Mouse (Mus musculus) lung, adult 10 weeks (tissue): Measurements from ENCODE around the gene Stat2. TPM values are rescaled to one million over a fixed set of nuclear protein-coding genes. Genes with fewer than 3 reads are reported as not detected.

Source experiments
- polyA plus RNA-seq: library from polyadenylated mRNA; stranded (reverse); fragments of 350-450 nt; fragmentation: Illumina TruSeq; extraction: RNeasy Lipid Tissue Mini Kit (QIAGEN cat#74804); gene quantifications from one replicate; pipeline ENCODE4 v1.2.3, GENCODE M21; 2014; ENCODE audit warnings: low read depth, low replicate concordance; ENCODE audit not compliant: insufficient read depth

Gene Stat2
- 11.8 TPM for polyA plus RNA-seq

DNA sequence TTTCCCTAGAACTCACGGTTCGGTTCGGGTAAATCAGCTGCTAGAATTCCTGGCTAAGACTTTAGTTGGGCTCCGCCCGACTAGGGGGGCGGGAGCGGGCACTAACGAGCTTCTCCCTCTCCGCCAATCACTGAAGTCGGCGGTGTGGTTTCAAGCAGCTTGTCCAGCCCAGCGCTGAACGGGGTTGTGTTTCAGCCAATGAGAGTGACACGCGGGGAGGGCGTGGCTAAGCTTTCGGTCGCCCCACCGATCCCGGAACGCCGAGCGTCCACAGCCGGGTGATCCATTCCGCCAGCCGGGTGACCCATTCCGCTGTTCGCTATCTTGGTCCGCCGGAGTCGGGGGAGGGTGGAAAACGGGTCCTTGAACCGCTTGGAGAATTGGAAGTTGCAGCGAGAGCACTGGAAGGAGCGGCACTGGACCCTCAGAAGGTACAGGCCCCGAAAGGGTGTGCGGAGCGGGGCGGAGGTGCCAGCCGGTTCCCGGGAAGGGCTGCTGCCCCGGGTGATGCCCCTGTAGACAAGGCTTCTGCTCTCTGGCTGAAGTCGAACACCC lies at the start of gene Stat2:
Gene Stat2, plus strand, starts transcription at position 273 of the 555 bp plus-strand sequence.

GRCm38 (mm10) chr10:128225538-128225937 lies 44.8 kb upstream of the Stat2 start, which contains the start of gene Mip:
Gene Mip (plus strand): TSS chr10:128225838.

DNA sequence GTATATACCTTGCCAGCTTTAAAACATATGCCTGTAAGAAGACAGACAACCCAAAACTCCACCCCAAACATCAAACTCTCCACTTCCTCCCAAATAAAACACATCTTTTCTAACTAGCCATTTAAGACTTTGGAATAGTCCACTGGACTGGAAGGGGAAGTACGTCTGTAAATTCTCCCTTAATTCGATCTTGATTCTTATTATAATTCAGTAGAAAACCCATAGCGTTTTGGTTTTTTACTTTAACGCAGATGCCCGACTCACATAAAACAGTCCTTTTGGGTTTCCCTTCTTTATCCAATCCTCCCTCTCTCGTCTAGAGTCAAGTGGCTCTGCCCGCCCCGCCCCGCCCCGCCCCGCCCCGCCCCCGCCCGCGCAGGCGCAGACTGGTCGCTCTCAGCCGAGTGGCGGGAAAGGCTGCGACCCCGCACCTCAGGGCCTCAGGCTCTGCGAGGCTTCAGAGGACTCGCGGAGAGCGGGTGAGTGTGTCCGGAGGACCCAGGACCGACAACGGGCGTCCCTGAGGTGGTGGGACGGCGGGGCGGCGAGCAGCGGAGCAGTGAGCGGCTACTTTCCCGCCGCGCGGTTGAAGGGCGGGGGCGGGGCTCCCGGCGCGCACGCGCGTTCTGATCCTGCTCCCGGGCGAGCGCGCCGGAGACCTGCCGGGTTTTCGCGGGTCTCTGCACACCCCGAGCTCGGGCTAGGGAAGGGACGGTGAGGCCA lies 38.5 kb upstream of the Stat2 start, which contains the start of gene Timeless:
Gene Timeless, plus strand, starts transcription at position 369 of the 723 bp plus-strand sequence.

GRCm38 (mm10) chr10:128253677-128254255 lies 16.6 kb upstream of the Stat2 start, which contains the start of gene Apon:
Gene Apon (plus strand): TSS chr10:128254096.

GRCm38 (mm10) chr10:128268371-128268770 lies 2.0 kb upstream of the Stat2 start, which contains the start of gene Apof:
Gene Apof (plus strand): TSS chr10:128268671.

GRCm38 (mm10) chr10:128298702-128299171 lies 28.4 kb downstream of the Stat2 start, which contains the start of gene Il23a:
Gene Il23a (minus strand): TSS chr10:128298752.

DNA sequence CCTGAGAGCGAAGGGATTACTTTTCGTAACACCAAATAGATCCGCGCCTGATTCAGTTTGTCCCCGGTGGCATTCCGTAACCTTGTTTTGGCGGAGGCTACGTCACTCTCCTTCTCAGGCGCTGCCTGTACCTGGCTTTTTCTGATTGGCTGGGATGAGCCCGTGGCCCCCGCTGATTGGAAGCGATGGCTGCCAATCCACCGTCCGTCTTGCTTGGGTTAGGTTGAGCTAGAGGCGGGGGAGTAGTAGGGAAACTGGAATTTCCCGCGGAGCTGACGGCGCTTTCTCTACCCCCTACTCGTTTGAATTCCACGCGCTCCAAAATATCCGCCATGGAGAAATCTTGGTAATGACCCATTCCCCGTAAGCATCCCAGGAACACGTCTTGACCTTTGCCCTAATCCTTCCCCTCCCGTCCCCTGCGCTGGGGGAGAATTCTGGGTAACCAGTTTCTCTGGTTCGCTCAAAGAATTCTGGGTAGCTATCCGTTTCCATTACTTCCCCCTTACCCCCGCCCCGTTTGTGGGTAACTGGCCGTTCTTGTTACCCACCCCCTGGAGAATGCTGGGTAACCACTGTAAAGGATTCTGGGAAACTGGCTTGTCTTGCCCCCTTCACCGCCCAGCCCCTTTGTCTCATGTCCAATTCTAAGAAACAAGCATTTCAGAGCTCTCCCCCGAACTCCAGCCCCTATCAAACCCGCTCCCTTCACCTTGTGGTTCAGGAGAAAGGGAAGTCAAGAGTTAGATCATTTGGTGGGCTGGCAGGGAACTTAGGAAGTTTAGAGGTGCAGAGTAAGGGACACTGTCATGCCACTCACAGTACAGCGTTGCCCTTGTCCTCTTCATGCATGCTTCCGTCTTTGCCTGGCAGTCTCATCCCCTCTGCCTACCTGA lies 33.0 kb downstream of the Stat2 start, which contains the start of gene Pan2:
Gene Pan2, plus strand, starts transcription at position 210 of the 896 bp plus-strand sequence.

DNA sequence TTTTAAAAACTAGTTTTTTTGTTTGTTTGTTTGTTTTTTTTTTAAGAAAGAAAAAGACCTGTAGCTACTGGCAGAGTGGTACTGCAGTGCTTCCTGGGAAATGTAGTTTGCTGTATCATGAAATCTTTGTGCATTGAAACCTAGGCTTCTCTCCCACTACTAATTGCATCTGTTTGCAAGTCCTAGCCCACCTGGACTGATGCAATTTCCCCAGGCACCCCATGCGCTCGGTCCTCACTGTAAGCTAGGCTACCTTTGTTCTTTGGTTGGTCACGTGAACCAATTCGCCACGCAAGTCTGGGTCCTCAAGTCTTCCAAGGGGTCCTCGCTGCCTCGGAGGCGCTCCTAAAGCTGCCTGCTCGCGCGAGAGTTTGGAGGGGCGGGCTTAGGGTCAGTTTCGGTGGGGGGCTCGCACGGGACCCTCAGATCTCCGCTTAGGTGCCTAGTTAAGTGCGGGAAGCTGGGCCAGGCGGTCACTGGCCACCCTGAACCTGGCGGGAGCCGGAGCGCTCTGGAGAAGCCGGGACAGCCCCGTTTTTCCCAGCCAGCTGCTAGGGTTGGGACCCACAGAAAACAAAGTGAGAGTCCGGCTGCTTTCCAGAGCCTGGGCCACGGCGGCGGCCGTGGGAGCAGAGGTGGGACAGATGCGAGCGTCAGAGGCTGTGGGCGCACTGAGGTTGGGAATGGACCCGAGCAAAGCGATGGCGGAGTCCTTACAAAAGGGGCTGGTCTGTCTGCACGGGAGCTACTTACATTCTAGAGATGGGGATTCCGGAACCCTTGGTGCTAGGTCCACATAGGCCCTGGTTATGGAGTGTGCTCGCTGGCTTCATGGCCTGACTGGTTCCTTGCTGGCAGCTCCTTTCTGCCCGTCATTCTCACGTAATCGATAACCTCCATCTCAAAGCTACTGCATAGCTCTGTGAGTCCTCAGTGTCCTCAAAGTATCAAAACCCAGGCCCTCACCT lies 52.1 kb downstream of the Stat2 start, which contains the start of gene Cnpy2:
Gene Cnpy2, plus strand, starts transcription at position 319 of the 968 bp plus-strand sequence.

DNA sequence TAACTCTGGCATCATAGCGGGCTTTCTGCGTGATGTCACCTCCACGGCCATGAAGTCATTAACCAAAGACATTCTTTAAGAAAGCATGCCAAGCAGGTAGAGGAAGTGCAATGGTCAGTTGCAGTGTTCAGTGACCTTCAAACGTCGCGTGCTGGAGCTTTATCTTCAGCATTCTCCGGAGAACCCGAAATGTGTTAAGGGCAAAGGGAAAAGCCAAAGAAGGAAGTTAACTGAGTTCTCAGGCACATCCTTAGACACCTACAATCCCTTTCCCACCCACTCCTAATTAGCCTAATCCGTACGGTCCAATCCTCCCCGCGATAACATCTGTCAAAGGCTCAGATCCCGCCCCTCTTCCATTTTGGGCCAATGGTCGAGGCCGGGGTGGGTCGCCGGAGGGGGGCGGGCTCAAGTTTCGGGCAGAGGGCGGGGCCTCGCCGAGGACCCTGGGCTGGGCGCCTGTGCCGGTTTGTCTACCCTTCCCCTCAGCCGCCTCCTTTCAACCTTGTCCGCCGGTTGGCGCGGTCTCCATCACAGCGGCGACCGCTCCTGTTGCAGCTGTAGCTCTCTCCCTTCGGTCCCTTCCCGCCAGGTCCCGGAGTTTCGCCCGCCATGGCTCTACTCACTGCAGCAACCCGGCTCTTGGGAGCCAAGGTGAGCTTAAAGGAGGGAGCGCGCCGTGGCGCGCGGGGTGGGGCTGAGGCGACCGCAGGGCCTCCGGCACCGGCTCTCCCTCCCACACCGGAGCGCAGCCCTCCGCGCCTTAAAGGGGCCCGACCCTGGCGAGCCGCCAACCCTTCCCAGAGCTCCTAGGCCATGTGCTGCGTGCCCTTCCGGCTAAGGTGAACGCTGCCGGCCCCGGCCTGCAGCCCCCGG lies 67.2 kb downstream of the Stat2 start, which contains the start of gene Cs:
Gene Cs, plus strand, starts transcription at position 429 of the 876 bp plus-strand sequence.

Other genes starting within 250 kb of the Stat2 start
- gene Naca, start 235.0 kb upstream of the Stat2 start, polyA plus RNA-seq = 825 TPM
- 115 TPM for gene Ptges3, start 211.6 kb upstream of the Stat2 start, polyA plus RNA-seq
- gene Atp5b, start 187.3 kb upstream of the Stat2 start, polyA plus RNA-seq = 646 TPM
- 8.5 TPM for gene Baz2a, start 179.0 kb upstream of the Stat2 start, polyA plus RNA-seq
- gene Rbms2, start 90.3 kb upstream of the Stat2 start, polyA plus RNA-seq = 47.3 TPM
- gene Gls2, start 76.1 kb upstream of the Stat2 start, polyA plus RNA-seq = 0.59 TPM
- 8.9 TPM for gene Spryd4, start 58.8 kb upstream of the Stat2 start, polyA plus RNA-seq
- gene Mip, start 44.7 kb upstream of the Stat2 start, polyA plus RNA-seq = not detected
- gene Timeless, start 38.5 kb upstream of the Stat2 start, polyA plus RNA-seq = 10.7 TPM
- not detected for gene Apon, start 16.5 kb upstream of the Stat2 start, polyA plus RNA-seq
- gene Apof, start 1.9 kb upstream of the Stat2 start, polyA plus RNA-seq = 0.19 TPM
- gene Il23a, start 28.2 kb downstream of the Stat2 start, polyA plus RNA-seq = not detected
- gene Pan2, start 32.8 kb downstream of the Stat2 start, polyA plus RNA-seq = 7.8 TPM
- 144 TPM for gene Cnpy2, start 51.9 kb downstream of the Stat2 start, polyA plus RNA-seq
- 59.3 TPM for gene Cs, start 67.2 kb downstream of the Stat2 start, polyA plus RNA-seq
- 24.4 TPM for gene Coq10a, start 98.4 kb downstream of the Stat2 start, polyA plus RNA-seq
- gene Ankrd52, start 106.6 kb downstream of the Stat2 start, polyA plus RNA-seq = 3.1 TPM
- not detected for gene Slc39a5, start 130.7 kb downstream of the Stat2 start, polyA plus RNA-seq
- gene Nabp2, start 140.9 kb downstream of the Stat2 start, polyA plus RNA-seq = 47.4 TPM
- gene Rnf41, start 141.1 kb downstream of the Stat2 start, polyA plus RNA-seq = 22.4 TPM
- 27.3 TPM for gene Smarcc2, start 188.7 kb downstream of the Stat2 start, polyA plus RNA-seq
- 2,837 TPM for gene Myl6, start 223.6 kb downstream of the Stat2 start, polyA plus RNA-seq
- 1.4 TPM for gene Myl6b, start 228.1 kb downstream of the Stat2 start, polyA plus RNA-seq